Mouse (Mus musculus) limb, embryonic 10.5 days (tissue): ENCODE measurements around the gene Dpf3. TPM values are rescaled to one million over a fixed set of nuclear protein-coding genes. Genes with fewer than 3 reads are reported as not detected.

ENCODE experiments used
- DNase-seq: peaks from one replicate; pipeline ENCODE4 v3.0.0-alpha.2; 2017; ENCODE audit warnings: low spot score
- H3K27ac ChIP-seq: fragments of 300-500 bp; sonication (generic); 2 replicates; pipeline ENCODE4 v1.5.1; 2016; ENCODE audit warnings: mild to moderate bottlenecking
- H3K27me3 ChIP-seq: fragments of 300-500 bp; sonication (generic); 2 replicates; pipeline ENCODE4 v1.6.1; 2016; ENCODE audit warnings: low read depth, mild to moderate bottlenecking; ENCODE audit not compliant: poor library complexity, severe bottlenecking
- H3K36me3 ChIP-seq: fragments of 300-500 bp; sonication (generic); 2 replicates; pipeline ENCODE4 v1.6.1; 2016; ENCODE audit warnings: mild to moderate bottlenecking, moderate library complexity
- H3K4me1 ChIP-seq: fragments of 300-500 bp; sonication (generic); 2 replicates; pipeline ENCODE4 v1.6.1; 2016
- H3K4me3 ChIP-seq: fragments of 300-500 bp; sonication (generic); 2 replicates; pipeline ENCODE4 v1.5.1; 2016; ENCODE audit warnings: mild to moderate bottlenecking, moderate library complexity
- H3K9me3 ChIP-seq: fragments of 300-500 bp; sonication (generic); replicated peaks from 2 replicates; pipeline ENCODE4 v1.6.1; 2016; ENCODE audit warnings: mild to moderate bottlenecking
- WGBS: fragments of 180-500 bp; shearing (Covaris S2); methylation state at CpG from one replicate; pipeline ENCODE4 v1.1.7; 2016; 5-methylcytosine and 5-hydroxymethylcytosine counted together
- polyA plus RNA-seq: library from polyadenylated mRNA; unstranded; fragments of >200 nt; fragmentation: Nextera tagmentation; extraction: Ambion mirVana; gene quantifications from 2 replicates; pipeline ENCODE4 v1.2.1, GENCODE M21; 2016

Gene Dpf3
- polyA plus RNA-seq, 1 experiment from 2014 or later: 2.6 TPM

- no peak overlapping the region for H3K4me3 ChIP-seq
- whole genome bisulfite sequencing: 64% methylated on average over 4 of the region's 4 CpGs
- H3K9me3 ChIP-seq: no peaks in the 10 kb centered on the region
- H3K36me3 ChIP-seq: no peaks in the 10 kb centered on the region
- no peak overlapping the region for H3K27ac ChIP-seq
- peaks cover 16% of the 10 kb centered on the region for H3K4me1 ChIP-seq
- peaks cover 8% of the 10 kb centered on the region; the same call in 1 of the 2 replicates for H3K27me3 ChIP-seq
- DNase-seq: no peak
Measured at GRCm38 (mm10) chr12:83495248-83495960, 7.9 kb upstream of the Dpf3 start.

GRCm38 (mm10) chr12:83494196-83494595 lies 6.7 kb upstream of the Dpf3 start:
- Histone ChIP-seq H3K4me1 (peaks cover 11% of the 10 kb centered on the region), H3K9me3 (no peaks in the 10 kb centered on the region), H3K27me3 (peaks cover 16% of the 10 kb centered on the region), H3K4me3 (no peak overlapping the region), H3K36me3 (no peaks in the 10 kb centered on the region), H3K27ac (no peak overlapping the region)
- no peak for DNase-seq
- WGBS: 85% methylated on average over 9 of the region's 9 CpGs

- Histone ChIP-seq H3K4me3 (no peak overlapping the region), H3K9me3 (no peaks in the 10 kb centered on the region), H3K36me3 (no peaks in the 10 kb centered on the region), H3K27ac (no peak overlapping the region), H3K4me1 (peaks cover 24% of the 10 kb centered on the region), H3K27me3 (peaks cover 29% of the 10 kb centered on the region)
- WGBS: 85% methylated on average over 3 of the region's 3 CpGs
- no peak for DNase-seq
Measured at GRCm38 (mm10) chr12:83492808-83493207, 5.3 kb upstream of the Dpf3 start.

GRCm38 (mm10) chr12:83491609-83492008 lies 4.1 kb upstream of the Dpf3 start:
- Histone ChIP-seq H3K4me3 (no peak overlapping the region), H3K27me3 (peaks cover 29% of the 10 kb centered on the region), H3K27ac (no peak overlapping the region), H3K9me3 (no peaks in the 10 kb centered on the region), H3K36me3 (no peaks in the 10 kb centered on the region), H3K4me1 (peaks cover 32% of the 10 kb centered on the region)
- 60% methylated on average over 1 of the region's 1 CpGs for WGBS
- DNase-seq: no peak

GRCm38 (mm10) chr12:83489748-83490147 lies 2.2 kb upstream of the Dpf3 start:
- Histone ChIP-seq H3K9me3 (no peaks in the 10 kb centered on the region), H3K27ac (no peak overlapping the region), H3K4me1 (peaks cover 39% of the 10 kb centered on the region), H3K4me3 (no peak overlapping the region), H3K36me3 (no peaks in the 10 kb centered on the region), H3K27me3 (peaks cover 47% of the 10 kb centered on the region)
- WGBS: 36% methylated on average over 2 of the region's 2 CpGs
- no peak for DNase-seq

- H3K36me3 ChIP-seq: no peaks in the 10 kb centered on the region
- H3K27ac ChIP-seq: no peak overlapping the region
- no peaks in the 10 kb centered on the region for H3K9me3 ChIP-seq
- H3K4me1 ChIP-seq: peaks cover 45% of the 10 kb centered on the region
- H3K27me3 ChIP-seq: peaks cover 51% of the 10 kb centered on the region
- whole genome bisulfite sequencing: under 1% methylated on average over 29 of the region's 29 CpGs
- H3K4me3 ChIP-seq: peak overlapping the region; percentile 69
- DNase-seq: peak; percentile 58
Measured at GRCm38 (mm10) chr12:83488211-83488941, 860 bp upstream of the Dpf3 start.

GRCm38 (mm10) chr12:83486671-83487461 lies 650 bp downstream of the Dpf3 start:
- no peaks in the 10 kb centered on the region for H3K36me3 ChIP-seq
- peak overlapping the region; percentile 61 for H3K27ac ChIP-seq
- H3K4me3 ChIP-seq: peak overlapping the region; percentile 69
- WGBS: under 1% methylated on average over 73 of the region's 73 CpGs
- H3K9me3 ChIP-seq: no peaks in the 10 kb centered on the region
- H3K4me1 ChIP-seq: peaks cover 49% of the 10 kb centered on the region
- peak; percentile 77 for DNase-seq
- peaks cover 51% of the 10 kb centered on the region for H3K27me3 ChIP-seq

- under 1% methylated on average over 53 of the region's 53 CpGs for WGBS
- Histone ChIP-seq H3K27ac (peak overlapping the region; percentile 1; the same call in 1 of the 2 replicates), H3K9me3 (no peaks in the 10 kb centered on the region), H3K4me1 (peaks cover 54% of the 10 kb centered on the region), H3K36me3 (no peaks in the 10 kb centered on the region), H3K4me3 (peak overlapping the region; percentile 69), H3K27me3 (peaks cover 51% of the 10 kb centered on the region)
- peak; percentile 64 for DNase-seq
Measured at GRCm38 (mm10) chr12:83485911-83486670, 1.4 kb downstream of the Dpf3 start.

GRCm38 (mm10) chr12:83484855-83485745 lies 2.4 kb downstream of the Dpf3 start:
- no peaks in the 10 kb centered on the region for H3K36me3 ChIP-seq
- H3K27ac ChIP-seq: no peak overlapping the region
- peak; percentile 42 for DNase-seq
- under 1% methylated on average over 24 of the region's 24 CpGs for WGBS
- H3K9me3 ChIP-seq: no peaks in the 10 kb centered on the region
- peak overlapping the region; percentile 69 for H3K4me3 ChIP-seq
- H3K27me3 ChIP-seq: peaks cover 51% of the 10 kb centered on the region
- H3K4me1 ChIP-seq: peaks cover 60% of the 10 kb centered on the region

- Histone ChIP-seq H3K4me1 (peaks cover 58% of the 10 kb centered on the region), H3K9me3 (no peaks in the 10 kb centered on the region), H3K36me3 (no peaks in the 10 kb centered on the region), H3K4me3 (no peak overlapping the region), H3K27me3 (peaks cover 37% of the 10 kb centered on the region), H3K27ac (no peak overlapping the region)
- WGBS: 68% methylated on average over 5 of the region's 5 CpGs
- no peak for DNase-seq
Measured at GRCm38 (mm10) chr12:83483653-83484052, 3.9 kb downstream of the Dpf3 start.

GRCm38 (mm10) chr12:83481439-83481838 lies 6.1 kb downstream of the Dpf3 start:
- peaks cover 29% of the 10 kb centered on the region for H3K27me3 ChIP-seq
- 22% methylated on average over 4 of the region's 4 CpGs for WGBS
- peak; percentile 60 for DNase-seq
- H3K4me1 ChIP-seq: peaks cover 42% of the 10 kb centered on the region
- no peak overlapping the region for H3K4me3 ChIP-seq
- H3K27ac ChIP-seq: peak overlapping the region; percentile 15; the same call in 1 of the 2 replicates
- no peaks in the 10 kb centered on the region for H3K9me3 ChIP-seq
- no peaks in the 10 kb centered on the region for H3K36me3 ChIP-seq
